Mouse (Mus musculus): Measurements from ENCODE around the gene Mrps25.

- TF ChIP-seq POLR2A (IDR thresholded peaks at IDR 0.05; ENCODE audit: borderline replicate concordance, control insufficient read depth, low read depth, low read length), result no peak
- TF ChIP-seq CTCF (IDR thresholded peaks at IDR 0.05; ENCODE audit: control insufficient read depth, insufficient read depth, low read length), result no peak
Measured at GRCm38 (mm10) chr6:92132021-92132911, 51.6 kb downstream of the Mrps25 start.

All from bone marrow, adult 2 months (tissue).